Mouse (Mus musculus) limb, embryonic 13.5 days (tissue): Measurements from ENCODE around the gene Col4a6. TPM values are rescaled to one million over a fixed set of nuclear protein-coding genes. Genes with fewer than 3 reads are reported as not detected.

Experiments used
- ATAC-seq: fragments of 200-750 bp; cut with Nextera tagmentation; 2 replicates; pipeline ENCODE4 v1.8.0; 2017; ENCODE audit warnings: low read depth, moderate number of reproducible peaks, moderate TSS enrichment; ENCODE audit not compliant: low FRiP score
- H3K27ac ChIP-seq: fragments of 300-500 bp; sonication (generic); 2 replicates; pipeline ENCODE4 v1.5.1; 2015; ENCODE audit warnings: inconsistent platforms, mild to moderate bottlenecking, moderate library complexity
- H3K27me3 ChIP-seq: fragments of 300-500 bp; sonication (generic); 2 replicates; pipeline ENCODE4 v1.6.1; 2015; ENCODE audit warnings: mild to moderate bottlenecking, inconsistent platforms
- H3K36me3 ChIP-seq: fragments of 300-500 bp; sonication (generic); 2 replicates; pipeline ENCODE4 v1.6.1; 2015; ENCODE audit warnings: inconsistent platforms, mild to moderate bottlenecking, moderate library complexity
- H3K4me1 ChIP-seq: fragments of 300-500 bp; sonication (generic); 2 replicates; pipeline ENCODE4 v1.6.1; 2015; ENCODE audit warnings: inconsistent platforms
- H3K4me2 ChIP-seq: fragments of 300-500 bp; sonication (generic); replicated peaks from 2 replicates; pipeline ENCODE4 v1.6.1; 2015; ENCODE audit warnings: inconsistent platforms, mild to moderate bottlenecking, moderate library complexity
- H3K4me3 ChIP-seq: fragments of 300-500 bp; sonication (generic); 2 replicates; pipeline ENCODE4 v1.5.1; 2015; ENCODE audit warnings: moderate library complexity, mild to moderate bottlenecking, inconsistent platforms
- H3K9ac ChIP-seq: fragments of 300-500 bp; sonication (generic); 2 replicates; pipeline ENCODE4 v1.6.1; 2015; ENCODE audit warnings: mild to moderate bottlenecking, inconsistent platforms
- H3K9me3 ChIP-seq: fragments of 300-500 bp; sonication (generic); 2 replicates; pipeline ENCODE4 v1.6.1; 2016; ENCODE audit warnings: inconsistent platforms
- WGBS: fragments of 180-500 bp; shearing (Covaris S2); methylation state at CpG from one replicate; pipeline ENCODE4 v1.1.7; 2015; 5-methylcytosine and 5-hydroxymethylcytosine counted together
- polyA plus RNA-seq: library from polyadenylated mRNA; unstranded; fragments of >200 nt; fragmentation: Nextera tagmentation; extraction: Ambion mirVana; gene quantifications from 2 replicates; pipeline ENCODE4 v1.2.1, GENCODE M21; 2015

The Col4a6 gene
- polyA plus RNA-seq, 1 experiment from 2014 or later: 1.0 TPM

- Histone ChIP-seq H3K4me3 (no peak overlapping the region), H3K9ac (no peak overlapping the region), H3K27ac (no peak overlapping the region), H3K9me3 (no peaks in the 10 kb centered on the region), H3K4me2 (no peak overlapping the region), H3K36me3 (no peaks in the 10 kb centered on the region), H3K27me3 (peaks cover 16% of the 10 kb centered on the region; the same call in 1 of the 2 replicates), H3K4me1 (no peaks in the 10 kb centered on the region)
- no peak for ATAC-seq
- 62% methylated on average over 1 of the region's 1 CpGs for WGBS
Observed at GRCm38 (mm10) chrX:141149705-141150104, 324.2 kb downstream of the Col4a6 start.

Other genes with a start within 250 kb of the Col4a6 start
- 9.3 and 11.1 TPM in 2 replicates for gene Col4a5, start 1.3 kb upstream of the Col4a6 start, polyA plus RNA-seq